Mouse (Mus musculus): ENCODE data around the gene Gpc6.

GRCm38 (mm10) chr14:118013237-118013636 lies 1088.1 kb downstream of the Gpc6 start:
- TF ChIP-seq CTCF (IDR thresholded peaks at IDR 0.05; ENCODE audit: insufficient read depth, low read depth, low read length) (no peak), POLR2A (IDR thresholded peaks at IDR 0.05; ENCODE audit: insufficient read depth, low read depth, low read length) (no peak)

Data from olfactory bulb, adult 2 months (tissue).